Mouse (Mus musculus): Measurements from ENCODE around the gene Trio. TPM values are rescaled to one million over a fixed set of nuclear protein-coding genes. Genes with fewer than 3 reads are reported as not detected.

The Trio gene
- polyA plus RNA-seq, 1 experiment, result 17.5 TPM

DNA sequence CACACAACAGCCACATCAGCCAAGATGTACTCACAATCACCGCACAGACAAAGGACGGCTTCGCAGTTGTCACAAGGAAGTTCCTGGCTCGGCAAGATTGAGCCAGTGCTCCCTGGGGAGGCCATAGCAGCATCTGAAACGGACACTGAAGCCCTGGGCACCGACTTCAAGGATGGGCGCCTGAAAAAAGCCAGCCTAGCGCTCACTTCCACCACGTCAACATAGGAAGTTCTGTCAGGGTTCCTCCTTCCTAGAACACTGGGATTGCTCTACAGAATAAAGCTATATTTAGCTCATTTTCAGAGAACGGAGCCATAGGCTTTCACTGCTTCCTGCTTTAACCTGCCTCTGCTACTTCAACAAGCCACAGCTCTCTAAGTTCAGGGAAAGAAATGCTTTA lies 149.3 kb downstream of the Trio start:
- Histone ChIP-seq H3K27ac (ENCODE audit: insufficient read depth, low read depth, low read length) (no peak overlapping the region), H3K36me3 (ENCODE audit: control insufficient read depth, insufficient read depth, low read length) (peaks cover 10% of the 10 kb centered on the region), H3K27me3 (ENCODE audit: control insufficient read depth, insufficient read depth, low read length) (no peaks in the 10 kb centered on the region), H3K4me3 (ENCODE audit: low read depth, low read length) (no peak overlapping the region), H3K4me1 (ENCODE audit: control insufficient read depth, insufficient read depth, insufficient read length, low read length) (no peaks in the 10 kb centered on the region)
- no peak for TF ChIP-seq CTCF (IDR thresholded peaks at IDR 0.05; ENCODE audit: extremely low read depth, insufficient read length, insufficient replicate concordance, low read depth, low read length)
- TF ChIP-seq POLR2A (IDR thresholded peaks at IDR 0.05; ENCODE audit: low read depth, low read length), result no peak
- 81% methylated on average over 10 of the region's 10 CpGs for WGBS

GRCm38 (mm10) chr15:27875753-27876152 lies 149.9 kb downstream of the Trio start:
- Histone ChIP-seq H3K27ac (ENCODE audit: insufficient read depth, low read depth, low read length) (no peak overlapping the region), H3K27me3 (ENCODE audit: control insufficient read depth, insufficient read depth, low read length) (no peaks in the 10 kb centered on the region), H3K4me3 (ENCODE audit: low read depth, low read length) (no peak overlapping the region), H3K4me1 (ENCODE audit: control insufficient read depth, insufficient read depth, insufficient read length, low read length) (no peaks in the 10 kb centered on the region), H3K36me3 (ENCODE audit: control insufficient read depth, insufficient read depth, low read length) (peaks cover 15% of the 10 kb centered on the region)
- 89% methylated on average over 9 of the region's 9 CpGs for WGBS
- TF ChIP-seq CTCF (IDR thresholded peaks at IDR 0.05; ENCODE audit: extremely low read depth, insufficient read length, insufficient replicate concordance, low read depth, low read length) (no peak), POLR2A (IDR thresholded peaks at IDR 0.05; ENCODE audit: low read depth, low read length) (no peak)

- H3K27ac ChIP-seq (ENCODE audit: insufficient read depth, low read depth, low read length), result no peak overlapping the region
- H3K4me1 ChIP-seq (ENCODE audit: control insufficient read depth, insufficient read depth, insufficient read length, low read length), result no peaks in the 10 kb centered on the region
- H3K4me3 ChIP-seq (ENCODE audit: low read depth, low read length), result peak overlapping the region; percentile 17; the same call in 1 of the 2 replicates
- WGBS, result 86% methylated on average over 16 of the region's 16 CpGs
- no peaks in the 10 kb centered on the region for H3K27me3 ChIP-seq (ENCODE audit: control insufficient read depth, insufficient read depth, low read length)
- H3K36me3 ChIP-seq (ENCODE audit: control insufficient read depth, insufficient read depth, low read length), result peaks cover 15% of the 10 kb centered on the region
- TF ChIP-seq POLR2A (IDR thresholded peaks at IDR 0.05; ENCODE audit: low read depth, low read length) (no peak), CTCF (IDR thresholded peaks at IDR 0.05; ENCODE audit: extremely low read depth, insufficient read length, insufficient replicate concordance, low read depth, low read length) (no peak)
Measured at GRCm38 (mm10) chr15:27873747-27874320, 151.8 kb downstream of the Trio start.

DNA sequence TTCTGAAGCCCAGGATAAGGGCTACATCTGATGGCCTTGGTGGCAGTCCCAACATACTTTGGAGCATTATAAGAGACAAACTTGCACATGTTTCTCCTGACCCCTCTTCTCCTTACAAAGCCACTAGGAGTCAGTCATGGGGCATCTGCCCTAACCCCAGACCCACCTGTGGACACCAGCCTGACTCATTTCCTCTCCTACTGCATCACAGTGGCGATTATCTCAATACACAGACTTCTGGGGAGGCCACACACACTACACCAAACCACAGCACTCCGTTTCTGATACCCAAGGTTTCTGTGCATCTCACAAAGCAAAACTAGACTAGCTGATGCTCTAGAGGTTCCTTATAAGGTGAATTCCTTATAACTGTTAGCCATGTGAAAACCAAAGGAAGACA lies 153.4 kb downstream of the Trio start:
- TF ChIP-seq CTCF (IDR thresholded peaks at IDR 0.05; ENCODE audit: extremely low read depth, insufficient read length, insufficient replicate concordance, low read depth, low read length) (no peak), POLR2A (IDR thresholded peaks at IDR 0.05; ENCODE audit: low read depth, low read length) (no peak)
- Histone ChIP-seq H3K27me3 (ENCODE audit: control insufficient read depth, insufficient read depth, low read length) (no peaks in the 10 kb centered on the region), H3K36me3 (ENCODE audit: control insufficient read depth, insufficient read depth, low read length) (peaks cover 11% of the 10 kb centered on the region), H3K4me3 (ENCODE audit: low read depth, low read length) (no peak overlapping the region), H3K27ac (ENCODE audit: insufficient read depth, low read depth, low read length) (no peak overlapping the region), H3K4me1 (ENCODE audit: control insufficient read depth, insufficient read depth, insufficient read length, low read length) (no peaks in the 10 kb centered on the region)
- WGBS, result 68% methylated on average over 2 of the region's 2 CpGs

DNA sequence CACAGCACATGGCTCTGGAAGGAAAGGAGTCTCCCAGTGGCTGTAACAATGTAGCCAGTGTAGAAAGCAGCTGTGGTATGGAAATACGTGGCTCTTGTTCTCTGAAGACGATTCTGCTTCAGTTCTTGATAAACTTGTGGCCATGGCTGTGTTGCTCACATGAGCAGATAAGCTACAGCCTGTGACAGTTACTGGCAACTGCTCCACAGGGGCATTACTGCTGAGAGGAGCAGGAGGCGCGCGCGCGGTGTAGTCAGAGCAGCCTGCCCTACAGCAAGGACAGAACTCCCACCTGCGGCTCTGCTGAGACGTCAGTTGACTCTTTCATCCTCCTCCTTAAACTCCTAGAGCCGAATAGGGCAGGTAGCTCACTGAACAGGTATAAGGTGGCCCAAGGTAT lies 153.9 kb downstream of the Trio start:
- Histone ChIP-seq H3K27me3 (ENCODE audit: control insufficient read depth, insufficient read depth, low read length) (no peaks in the 10 kb centered on the region), H3K4me1 (ENCODE audit: control insufficient read depth, insufficient read depth, insufficient read length, low read length) (no peaks in the 10 kb centered on the region), H3K36me3 (ENCODE audit: control insufficient read depth, insufficient read depth, low read length) (peaks cover 11% of the 10 kb centered on the region), H3K27ac (ENCODE audit: insufficient read depth, low read depth, low read length) (no peak overlapping the region), H3K4me3 (ENCODE audit: low read depth, low read length) (no peak overlapping the region)
- TF ChIP-seq POLR2A (IDR thresholded peaks at IDR 0.05; ENCODE audit: low read depth, low read length), result no peak
- TF ChIP-seq CTCF (IDR thresholded peaks at IDR 0.05; ENCODE audit: extremely low read depth, insufficient read length, insufficient replicate concordance, low read depth, low read length), result no peak
- 91% methylated on average over 10 of the region's 10 CpGs for WGBS

DNA sequence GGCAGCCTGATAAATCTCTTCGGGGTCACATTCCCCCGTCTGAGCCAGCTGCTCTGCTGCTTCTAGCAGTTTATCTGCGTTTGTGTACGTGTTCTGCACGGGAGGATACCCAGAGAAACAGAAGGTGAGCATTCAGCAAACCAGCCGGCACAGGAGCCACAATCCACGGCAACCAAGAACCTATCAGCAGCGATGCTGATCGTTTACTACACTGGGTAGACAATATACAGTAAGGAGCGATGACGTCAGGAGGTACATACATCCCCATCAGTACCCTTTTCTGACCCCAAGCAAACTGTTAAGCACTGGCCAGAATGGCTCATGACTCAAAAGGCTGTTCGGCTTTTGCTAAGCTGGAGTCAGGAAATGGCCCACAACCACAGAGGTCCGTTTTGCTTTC lies 154.4 kb downstream of the Trio start:
- Histone ChIP-seq H3K4me1 (ENCODE audit: control insufficient read depth, insufficient read depth, insufficient read length, low read length) (no peaks in the 10 kb centered on the region), H3K27ac (ENCODE audit: insufficient read depth, low read depth, low read length) (no peak overlapping the region), H3K36me3 (ENCODE audit: control insufficient read depth, insufficient read depth, low read length) (peaks cover 11% of the 10 kb centered on the region), H3K27me3 (ENCODE audit: control insufficient read depth, insufficient read depth, low read length) (no peaks in the 10 kb centered on the region), H3K4me3 (ENCODE audit: low read depth, low read length) (no peak overlapping the region)
- 89% methylated on average over 13 of the region's 13 CpGs for WGBS
- TF ChIP-seq POLR2A (IDR thresholded peaks at IDR 0.05; ENCODE audit: low read depth, low read length) (no peak), CTCF (IDR thresholded peaks at IDR 0.05; ENCODE audit: extremely low read depth, insufficient read length, insufficient replicate concordance, low read depth, low read length) (no peak)

GRCm38 (mm10) chr15:27869001-27869400 lies 156.6 kb downstream of the Trio start:
- TF ChIP-seq POLR2A (IDR thresholded peaks at IDR 0.05; ENCODE audit: low read depth, low read length), result no peak
- no peak for TF ChIP-seq CTCF (IDR thresholded peaks at IDR 0.05; ENCODE audit: extremely low read depth, insufficient read length, insufficient replicate concordance, low read depth, low read length)
- peaks cover 10% of the 10 kb centered on the region for H3K36me3 ChIP-seq (ENCODE audit: control insufficient read depth, insufficient read depth, low read length)
- H3K4me3 ChIP-seq (ENCODE audit: low read depth, low read length), result no peak overlapping the region
- no peaks in the 10 kb centered on the region for H3K27me3 ChIP-seq (ENCODE audit: control insufficient read depth, insufficient read depth, low read length)
- WGBS, result 91% methylated on average over 4 of the region's 4 CpGs
- H3K4me1 ChIP-seq (ENCODE audit: control insufficient read depth, insufficient read depth, insufficient read length, low read length), result no peaks in the 10 kb centered on the region
- H3K27ac ChIP-seq (ENCODE audit: insufficient read depth, low read depth, low read length), result no peak overlapping the region
